In the genomic region with DNA sequence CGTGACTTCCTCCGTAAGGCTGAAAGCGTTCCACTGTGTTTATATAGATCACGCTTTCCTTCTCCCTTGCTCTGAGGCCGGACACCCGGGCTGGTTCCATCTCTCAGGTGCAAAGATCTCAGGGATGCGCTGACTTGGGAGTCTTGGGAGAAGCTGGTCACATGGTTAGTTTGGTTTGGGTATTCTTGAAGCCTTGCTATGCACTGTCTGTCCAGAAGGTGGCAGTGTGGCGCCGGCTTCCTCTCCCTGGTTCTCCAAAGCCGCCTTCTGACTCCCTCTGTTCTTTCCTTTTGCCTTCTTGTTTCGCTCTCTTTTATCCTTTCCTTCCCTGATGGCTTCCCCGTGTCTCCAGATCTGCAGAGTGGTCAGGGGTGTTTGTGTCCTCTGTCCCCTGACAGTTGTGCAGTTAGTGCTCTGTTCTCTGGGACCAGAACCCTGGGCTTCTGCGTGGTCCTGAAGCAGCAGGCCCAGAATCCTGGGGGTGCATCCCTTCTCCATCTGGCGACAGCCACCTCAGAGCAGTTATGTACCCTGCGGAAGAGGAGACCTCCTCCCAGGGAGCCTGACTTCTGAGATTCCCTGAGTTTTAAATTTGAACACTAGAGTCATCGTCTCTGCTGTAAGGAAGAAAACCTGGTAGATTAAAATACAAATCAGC, we compare ENCODE assay signal across 8 mouse cellular contexts.
A peak's percentile ranks its signal among the peaks of the same experiment; 100 is the strongest.
DNase-seq lines count a peak whose midpoint lies in the region; ATAC-seq and TF ChIP-seq lines count a peak whose summit lies in the region.

No protein-coding gene starts in this region.

- no peaks in the 10 kb centered on the region for H3K27me3 ChIP-seq in kidney, embryonic 15.5 days
- H3K27me3 ChIP-seq in hindbrain, embryonic 16.5 days (replicated peaks; ENCODE audit: control insufficient read depth, insufficient read depth, low read length), result no peaks in the 10 kb centered on the region
- no peaks in the 10 kb centered on the region for H3K27me3 ChIP-seq in midbrain, embryonic 11.5 days (ENCODE audit: control insufficient read depth, insufficient read depth, low read length)
- no peaks in the 10 kb centered on the region for H3K27me3 ChIP-seq in small intestine, adult 2 months (ENCODE audit: control insufficient read depth, insufficient read depth, low read length)

- no peak for ATAC-seq in kidney, embryonic 15.5 days (replicated peaks; ENCODE audit: low FRiP score)
- ATAC-seq in hindbrain, embryonic 16.5 days, result no peak
- 0 out of 2 replicates have a peak, but pooled peaks have one; percentile 22 for ATAC-seq in midbrain, embryonic 11.5 days (ENCODE audit: low FRiP score)

- no peak overlapping the region for H3K4me3 ChIP-seq in kidney, embryonic 15.5 days (replicated peaks)
- H3K4me3 ChIP-seq in hindbrain, embryonic 16.5 days (ENCODE audit: low read length), result no peak overlapping the region
- H3K4me3 ChIP-seq in midbrain, embryonic 11.5 days (ENCODE audit: low read depth, low read length), result no peak overlapping the region
- no peak overlapping the region for H3K4me3 ChIP-seq in small intestine, adult 2 months (ENCODE audit: low read depth, low read length)

- H3K36me3 ChIP-seq in kidney, embryonic 15.5 days, result no peaks in the 10 kb centered on the region
- H3K36me3 ChIP-seq in hindbrain, embryonic 16.5 days (ENCODE audit: control insufficient read depth, insufficient read depth, low read length), result no peaks in the 10 kb centered on the region
- H3K36me3 ChIP-seq in midbrain, embryonic 11.5 days (ENCODE audit: control insufficient read depth, insufficient read depth, low read length), result no peaks in the 10 kb centered on the region
- peaks cover 2% of the 10 kb centered on the region for H3K36me3 ChIP-seq in small intestine, adult 2 months (ENCODE audit: control insufficient read depth, insufficient read depth, low read length)

- WGBS in kidney, embryonic 15.5 days, result 37% methylated on average over 16 of the region's 16 CpGs
- WGBS in hindbrain, embryonic 16.5 days, result 31% methylated on average over 16 of the region's 16 CpGs
- WGBS in midbrain, embryonic 11.5 days, result 40% methylated on average over 16 of the region's 16 CpGs
- WGBS in small intestine, adult 2 months, result 39% methylated on average over 16 of the region's 16 CpGs

- H3K4me2 ChIP-seq in kidney, embryonic 15.5 days, result no peak overlapping the region
- H3K4me2 ChIP-seq in hindbrain, embryonic 16.5 days (ENCODE audit: low read length), result no peak overlapping the region
- H3K4me2 ChIP-seq in midbrain, embryonic 11.5 days, result no peak overlapping the region

- intact Hi-C loops in left cerebral cortex, postnatal 4 days (cut with DNase I), result loop anchor here (10.0 kb wide), 1 partner anchor 220 kb away; no protein-coding TSS in a partner anchor

- TF ChIP-seq CTCF in small intestine, adult 2 months (IDR thresholded peaks at IDR 0.05; ENCODE audit: extremely low read depth, insufficient read length, insufficient replicate concordance, low read depth, low read length), result peak; percentile 98

- H3K9me3 ChIP-seq in kidney, embryonic 15.5 days (replicated peaks), result no peaks in the 10 kb centered on the region
- no peaks in the 10 kb centered on the region for H3K9me3 ChIP-seq in hindbrain, embryonic 16.5 days (ENCODE audit: control insufficient read depth, low read length)
- no peaks in the 10 kb centered on the region for H3K9me3 ChIP-seq in midbrain, embryonic 11.5 days (ENCODE audit: control insufficient read depth, low read length)

- no peak overlapping the region for H3K9ac ChIP-seq in kidney, embryonic 15.5 days
- H3K9ac ChIP-seq in hindbrain, embryonic 16.5 days (ENCODE audit: low read depth, low read length), result peak overlapping the region; percentile 2; the same call in 1 of the 2 replicates
- no peak overlapping the region for H3K9ac ChIP-seq in midbrain, embryonic 11.5 days (ENCODE audit: low read length)

- H3K4me1 ChIP-seq in kidney, embryonic 15.5 days, result peaks cover 43% of the 10 kb centered on the region
- peaks cover 18% of the 10 kb centered on the region for H3K4me1 ChIP-seq in hindbrain, embryonic 16.5 days (ENCODE audit: control insufficient read depth, insufficient read depth, low read depth, low read length)
- no peaks in the 10 kb centered on the region for H3K4me1 ChIP-seq in midbrain, embryonic 11.5 days (ENCODE audit: control insufficient read depth, insufficient read depth, low read length)
- H3K4me1 ChIP-seq in small intestine, adult 2 months (ENCODE audit: control insufficient read depth, insufficient read depth, insufficient read length, low read length), result peaks cover 7% of the 10 kb centered on the region

- no peak overlapping the region for H3K27ac ChIP-seq in kidney, embryonic 15.5 days
- H3K27ac ChIP-seq in hindbrain, embryonic 16.5 days (ENCODE audit: low read depth, low read length), result no peak overlapping the region
- H3K27ac ChIP-seq in midbrain, embryonic 11.5 days (ENCODE audit: low read depth, low read length), result no peak overlapping the region
- H3K27ac ChIP-seq in small intestine, adult 2 months (ENCODE audit: insufficient read depth, low read depth, low read length), result no peak overlapping the region

- DNase-seq in kidney, adult 11 months, result peak; percentile 76
- DNase-seq in cerebellum, postnatal 10 days, result peak; percentile 92 to 94
- peak; percentile 86 to 89 for DNase-seq in frontal cortex, postnatal 25 days (ENCODE audit: low spot score in 2 of 2)
- DNase-seq in left cerebral cortex, postnatal 4 days, result peak; percentile 83
- peak; percentile 99 for DNase-seq in midbrain, embryonic 11.5 days (ENCODE audit: low spot score, missing footprints)

- TF ChIP-seq POLR2A in small intestine, adult 2 months (IDR thresholded peaks at IDR 0.05; ENCODE audit: low read depth, low read length), result no peak
